Mouse (Mus musculus) heart, embryonic 13.5 days (tissue): ENCODE measurements around the gene Rps13. TPM values are rescaled to one million over a fixed set of nuclear protein-coding genes. Genes with fewer than 3 reads are reported as not detected.

ENCODE experiments used
- ATAC-seq: fragments of 200-750 bp; cut with Nextera tagmentation; 2 replicates; pipeline ENCODE4 v1.8.0; 2017; ENCODE audit warnings: moderate TSS enrichment; ENCODE audit not compliant: insufficient number of reproducible peaks, low FRiP score, low TSS enrichment; ENCODE audit errors: extremely low read depth
- H3K27ac ChIP-seq: fragments of 300-500 bp; sonication (generic); replicated peaks from 2 replicates; pipeline ENCODE4 v1.5.1; 2015; ENCODE audit warnings: moderate library complexity, mild to moderate bottlenecking, inconsistent platforms
- H3K27me3 ChIP-seq: fragments of 300-500 bp; sonication (generic); replicated peaks from 2 replicates; pipeline ENCODE4 v1.6.1; 2015; ENCODE audit warnings: mild to moderate bottlenecking, inconsistent platforms
- H3K36me3 ChIP-seq: fragments of 300-500 bp; sonication (generic); 2 replicates; pipeline ENCODE4 v1.6.1; 2015; ENCODE audit warnings: mild to moderate bottlenecking, inconsistent platforms
- H3K4me1 ChIP-seq: fragments of 300-500 bp; sonication (generic); 2 replicates; pipeline ENCODE4 v1.6.1; 2015; ENCODE audit warnings: inconsistent platforms
- H3K4me2 ChIP-seq: fragments of 300-500 bp; sonication (generic); 2 replicates; pipeline ENCODE4 v1.6.1; 2015; ENCODE audit warnings: inconsistent platforms, mild to moderate bottlenecking, moderate library complexity
- H3K4me3 ChIP-seq: fragments of 300-500 bp; sonication (generic); 2 replicates; pipeline ENCODE4 v1.5.1; 2015; ENCODE audit warnings: moderate library complexity, mild to moderate bottlenecking, inconsistent platforms
- H3K9ac ChIP-seq: fragments of 300-500 bp; sonication (generic); 2 replicates; pipeline ENCODE4 v1.6.1; 2015; ENCODE audit warnings: inconsistent platforms, mild to moderate bottlenecking, moderate library complexity
- H3K9me3 ChIP-seq: fragments of 300-500 bp; sonication (generic); 2 replicates; pipeline ENCODE4 v1.6.1; 2016; ENCODE audit warnings: inconsistent platforms
- WGBS: fragments of 180-500 bp; shearing (Covaris S2); methylation state at CpG from one replicate; pipeline ENCODE4 v1.1.7; 2015; ENCODE audit warnings: mixed read lengths; 5-methylcytosine and 5-hydroxymethylcytosine counted together
- polyA plus RNA-seq: library from polyadenylated mRNA; unstranded; fragments of >200 nt; fragmentation: Nextera tagmentation; extraction: Ambion mirVana; gene quantifications from 2 replicates; pipeline ENCODE4 v1.2.1, GENCODE M21; 2015

The Rps13 gene
- polyA plus RNA-seq, 1 experiment from 2014 or later: 604 TPM

DNA sequence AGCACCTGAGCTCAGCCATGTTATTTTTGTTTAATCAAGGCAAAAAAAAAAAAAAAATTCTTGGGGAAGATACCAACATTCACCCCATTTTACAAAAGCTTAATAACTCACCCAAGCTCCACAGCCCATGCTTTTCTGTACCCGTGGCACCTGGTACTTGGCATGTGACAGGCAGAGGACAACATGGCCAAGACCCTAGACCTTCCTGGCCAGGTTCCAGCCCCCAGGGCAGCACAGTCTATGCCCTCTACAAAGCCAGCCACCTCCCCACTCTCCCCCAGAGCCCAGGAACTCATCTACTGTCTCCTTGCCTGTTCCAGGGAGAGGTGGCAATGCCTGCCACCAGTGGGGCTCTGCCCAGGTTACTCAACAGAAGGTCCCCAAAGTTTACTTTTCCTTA is 43.4 kb downstream of the Rps13 start:
- H3K27me3 ChIP-seq: no peaks in the 10 kb centered on the region
- no peak overlapping the region for H3K4me2 ChIP-seq
- no peak overlapping the region for H3K4me3 ChIP-seq
- H3K9me3 ChIP-seq: no peaks in the 10 kb centered on the region
- ATAC-seq: no peak
- no peaks in the 10 kb centered on the region for H3K36me3 ChIP-seq
- H3K9ac ChIP-seq: no peak overlapping the region
- WGBS: 75% methylated on average over 1 of the region's 1 CpGs
- H3K4me1 ChIP-seq: peaks cover 58% of the 10 kb centered on the region
- no peak overlapping the region for H3K27ac ChIP-seq

DNA sequence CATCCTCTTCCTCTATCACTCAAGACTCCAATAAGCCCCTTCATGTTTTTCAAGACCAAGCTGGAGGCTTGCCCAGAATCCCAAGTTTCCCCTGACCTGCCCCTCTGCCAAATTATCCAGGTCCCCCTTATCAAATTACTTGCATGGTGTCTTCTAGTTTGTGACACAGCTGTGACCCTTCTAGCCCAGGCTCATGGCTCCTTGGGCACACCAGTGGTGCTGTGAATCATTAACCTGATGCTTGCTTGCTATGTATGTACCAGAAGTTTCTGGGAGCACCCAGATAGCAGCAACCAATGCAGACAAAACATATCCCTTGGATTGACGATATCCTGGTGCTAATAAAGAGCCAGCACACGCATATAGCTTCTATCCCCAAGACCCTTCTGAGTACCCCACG is 45.0 kb downstream of the Rps13 start:
- Histone ChIP-seq H3K4me1 (peaks cover 51% of the 10 kb centered on the region), H3K27ac (no peak overlapping the region), H3K36me3 (no peaks in the 10 kb centered on the region)

DNA sequence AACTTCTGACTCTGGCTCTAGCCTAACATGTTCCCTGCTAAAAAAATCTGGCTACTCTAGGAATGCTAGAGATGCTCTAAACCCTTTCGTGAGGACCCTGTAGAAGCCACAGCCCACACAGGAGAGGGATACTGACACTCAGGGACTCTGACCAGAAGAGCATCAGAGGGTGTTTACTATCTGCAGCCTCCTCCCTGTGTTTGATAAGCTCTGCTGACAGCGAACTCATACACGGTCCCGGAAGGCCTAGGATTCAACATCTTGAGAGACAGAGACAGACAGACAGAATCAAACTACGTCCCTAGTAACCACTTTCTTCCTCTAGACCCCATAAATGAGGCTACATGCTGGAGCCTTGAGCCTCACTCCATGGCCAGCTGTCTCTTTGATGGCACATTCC is 46.0 kb downstream of the Rps13 start:
- Histone ChIP-seq H3K4me1 (peaks cover 56% of the 10 kb centered on the region), H3K4me2 (no peak overlapping the region), H3K9me3 (no peaks in the 10 kb centered on the region), H3K27me3 (no peaks in the 10 kb centered on the region), H3K4me3 (no peak overlapping the region), H3K9ac (0 out of 2 replicates have a peak overlapping the region, but pooled peaks have one; percentile 24), H3K36me3 (no peaks in the 10 kb centered on the region), H3K27ac (peak overlapping the region; percentile 64)
- no peak for ATAC-seq
- WGBS: 43% methylated on average over 5 of the region's 5 CpGs

More for the DNA sequence above, 45.0 kb downstream of the Rps13 start:
- ATAC-seq: no peak
- H3K4me3 ChIP-seq: no peak overlapping the region
- no peak overlapping the region for H3K9ac ChIP-seq
- no peak overlapping the region for H3K4me2 ChIP-seq
- no peaks in the 10 kb centered on the region for H3K27me3 ChIP-seq
- WGBS: 82% methylated on average over 3 of the region's 3 CpGs
- H3K9me3 ChIP-seq: no peaks in the 10 kb centered on the region

DNA sequence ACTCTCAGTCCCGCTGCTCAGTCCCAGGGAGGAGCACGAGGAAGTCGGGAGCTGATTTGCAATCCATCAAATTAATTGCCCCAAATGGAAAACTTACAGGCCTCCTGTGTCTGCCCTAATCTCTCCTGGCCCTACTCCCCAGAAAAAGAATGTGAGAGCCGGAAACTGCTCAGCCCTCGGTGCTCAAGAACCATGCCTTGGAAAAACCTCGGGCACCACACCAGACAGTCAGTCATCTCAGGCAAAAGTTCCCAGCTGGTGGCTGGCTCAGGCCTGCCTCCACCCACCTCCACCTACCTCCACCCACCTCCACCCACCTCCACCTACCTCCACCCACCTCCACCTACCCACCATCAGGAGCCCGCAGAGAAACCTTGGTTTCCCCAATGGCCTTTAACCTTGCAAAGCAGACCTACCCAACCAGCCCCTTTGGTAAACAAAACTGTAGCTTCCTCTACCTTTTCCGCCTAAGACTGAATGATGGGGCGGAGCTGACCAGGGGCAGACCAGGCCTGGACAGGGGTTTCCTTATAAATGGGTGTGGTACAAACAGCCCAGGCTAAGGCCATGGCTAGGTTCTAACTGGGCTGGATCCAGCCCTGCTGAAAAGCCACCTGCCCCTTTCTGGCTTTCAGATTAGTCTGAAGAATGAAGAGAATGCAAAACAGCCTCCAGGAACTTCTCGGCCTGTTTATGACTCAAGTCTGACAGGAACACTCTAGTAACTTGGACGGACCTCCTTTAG is 47.2 kb downstream of the Rps13 start:
- no peak for ATAC-seq
- peak overlapping the region; percentile 64 for H3K27ac ChIP-seq
- no peaks in the 10 kb centered on the region for H3K27me3 ChIP-seq
- H3K9ac ChIP-seq: peak overlapping the region; percentile 47
- peaks cover 56% of the 10 kb centered on the region for H3K4me1 ChIP-seq
- no peaks in the 10 kb centered on the region for H3K36me3 ChIP-seq
- 33% methylated on average over 11 of the region's 11 CpGs for WGBS
- H3K4me2 ChIP-seq: no peak overlapping the region
- no peak overlapping the region for H3K4me3 ChIP-seq
- H3K9me3 ChIP-seq: no peaks in the 10 kb centered on the region

DNA sequence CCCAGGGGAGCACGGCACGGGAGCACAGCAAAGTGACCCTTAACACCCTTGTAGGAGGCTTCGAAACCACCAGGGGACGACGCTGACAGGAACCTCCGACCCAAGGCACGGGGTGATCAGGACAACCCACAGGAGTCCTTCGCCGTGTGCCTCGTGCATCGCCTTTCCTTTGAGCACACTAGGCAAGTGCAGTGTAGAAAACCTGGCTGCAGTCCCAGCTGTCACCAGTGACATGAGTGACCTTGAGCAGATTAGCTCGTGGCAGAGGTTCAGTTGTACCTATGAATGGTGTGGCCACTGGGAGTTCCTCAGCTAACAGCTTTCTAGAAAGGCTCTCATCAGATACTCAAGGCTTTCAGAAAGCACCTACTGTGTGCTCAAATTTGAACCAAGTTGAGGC is 47.8 kb downstream of the Rps13 start:
- H3K4me3 ChIP-seq: no peak overlapping the region
- no peaks in the 10 kb centered on the region for H3K36me3 ChIP-seq
- peak overlapping the region; percentile 64 for H3K27ac ChIP-seq
- H3K27me3 ChIP-seq: no peaks in the 10 kb centered on the region
- peaks cover 56% of the 10 kb centered on the region for H3K4me1 ChIP-seq
- 26% methylated on average over 12 of the region's 12 CpGs for WGBS
- H3K4me2 ChIP-seq: 0 out of 2 replicates have a peak overlapping the region, but pooled peaks have one; percentile 6
- ATAC-seq: peak; percentile 81
- H3K9me3 ChIP-seq: no peaks in the 10 kb centered on the region
- peak overlapping the region; percentile 47 for H3K9ac ChIP-seq

DNA sequence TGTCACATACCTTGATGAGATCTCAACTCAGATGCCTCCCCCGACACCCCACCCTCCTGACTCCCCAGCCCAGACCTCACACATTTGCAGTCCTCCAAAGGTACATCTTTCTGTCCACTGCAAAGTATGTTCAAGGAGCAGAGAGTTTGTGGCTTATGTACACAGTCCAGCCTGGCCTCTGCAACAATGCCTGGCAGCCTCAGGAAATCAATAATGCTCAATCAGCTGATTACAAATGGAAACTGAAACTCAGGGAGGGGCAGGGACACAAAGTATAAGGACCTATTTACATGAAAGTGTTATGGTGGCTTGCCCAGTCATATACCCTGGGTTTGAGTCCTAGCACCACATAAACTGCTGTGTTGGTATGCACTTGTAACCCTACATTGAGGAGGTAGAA is 48.8 kb downstream of the Rps13 start:
- no peak overlapping the region for H3K27ac ChIP-seq
- no peak for ATAC-seq
- H3K4me2 ChIP-seq: no peak overlapping the region
- H3K36me3 ChIP-seq: no peaks in the 10 kb centered on the region
- H3K9me3 ChIP-seq: no peaks in the 10 kb centered on the region
- no peaks in the 10 kb centered on the region for H3K27me3 ChIP-seq
- H3K9ac ChIP-seq: no peak overlapping the region
- 81% methylated on average over 1 of the region's 1 CpGs for WGBS
- H3K4me1 ChIP-seq: peaks cover 57% of the 10 kb centered on the region
- no peak overlapping the region for H3K4me3 ChIP-seq

DNA sequence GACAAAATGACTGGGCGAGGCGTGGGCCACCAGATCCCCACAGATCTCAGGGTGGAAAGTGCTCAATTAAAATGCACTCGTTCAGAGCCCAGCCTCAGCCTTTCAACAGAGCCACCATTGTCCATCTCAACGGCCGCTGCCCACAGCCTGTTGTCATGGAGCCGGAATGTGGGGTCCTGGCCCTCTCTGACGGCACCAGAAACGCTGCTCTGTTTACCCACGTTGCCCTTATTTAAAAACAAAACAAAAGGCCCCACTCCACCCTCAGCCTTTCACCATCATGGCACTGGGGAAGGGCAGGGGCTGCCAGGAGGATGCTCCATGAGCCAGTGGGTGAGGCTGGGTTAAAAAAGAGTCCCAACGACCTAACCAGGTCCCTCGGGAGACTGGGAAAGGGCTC is 51.2 kb downstream of the Rps13 start:
- Histone ChIP-seq H3K36me3 (no peaks in the 10 kb centered on the region), H3K4me3 (no peak overlapping the region), H3K27me3 (no peaks in the 10 kb centered on the region), H3K9ac (no peak overlapping the region), H3K27ac (no peak overlapping the region), H3K4me2 (no peak overlapping the region), H3K4me1 (peaks cover 44% of the 10 kb centered on the region), H3K9me3 (no peaks in the 10 kb centered on the region)
- ATAC-seq: no peak
- 58% methylated on average over 11 of the region's 11 CpGs for WGBS

Other genes with a start within 250 kb of the Rps13 start
- 0.11 and 0.52 TPM in 2 replicates for gene Gm4353, start 249.6 kb downstream of the Rps13 start, polyA plus RNA-seq
- 38.4 and 41.7 TPM in 2 replicates for gene Plekha7, start 25.8 kb downstream of the Rps13 start, polyA plus RNA-seq
- 14.1 and 14.4 TPM in 2 replicates for gene Pik3c2a, start 109.3 kb upstream of the Rps13 start, polyA plus RNA-seq
- 6.5 and 7.7 TPM in 2 replicates for gene Nucb2, start 170.2 kb upstream of the Rps13 start, polyA plus RNA-seq